8 mouse cellular contexts compared by ENCODE assay signal in genomic region chr7:104199822-104200221, GRCm38 (mm10). TPM values are rescaled to one million over a fixed set of nuclear protein-coding genes. Genes with fewer than 3 reads are reported as not detected.
A peak's percentile ranks its signal among the peaks of the same experiment; 100 is the strongest.
DNase-seq lines count a peak whose midpoint lies in the region; ATAC-seq and TF ChIP-seq lines count a peak whose summit lies in the region.
"Had no signal": no experiment of that assay in that cellular context is flagged by ENCODE, and none has a peak within 500 bp of the region (broad histone marks: within the 10 kb centered on the region; RNA-seq: fewer than 3 reads in every experiment).

No protein-coding gene starts in this region.

- no peak overlapping the region for H3K27ac ChIP-seq in ES-E14 (ENCODE audit: insufficient read depth, low read depth, low read length, poor library complexity, severe bottlenecking)
- no peak overlapping the region for H3K27ac ChIP-seq in forebrain, embryonic 11.5 days (ENCODE audit: low read depth, low read length)
- H3K27ac ChIP-seq: limb, embryonic 12.5 days had no signal

- peak; percentile 76 for DNase-seq in ES-E14 (ENCODE audit: low read depth, low spot score)
- peak; percentile 79 for DNase-seq in adrenal gland, postnatal 10 days
- peak; percentile 79 for DNase-seq in forebrain, embryonic 11.5 days (ENCODE audit: low spot score)
- DNase-seq in heart, postnatal 36 days, result peak; percentile 73 to 74
- DNase-seq in layer of hippocampus, adult 9-10 months (ENCODE audit: low spot score), result peak; percentile 9
- peak; percentile 60 to 77 for DNase-seq in lung, postnatal 4 days
- DNase-seq in spleen, postnatal 14 days (ENCODE audit: low spot score in 2 of 2), result peak; percentile 24 to 55

- H3K27me3 ChIP-seq in forebrain, embryonic 11.5 days (ENCODE audit: control insufficient read depth, insufficient read depth, low read length), result no peaks in the 10 kb centered on the region
- H3K27me3 ChIP-seq: limb, embryonic 12.5 days had no signal

- in situ Hi-C loops in ES-E14 (cut with MboI; ENCODE audit: low sequenced_read_pairs in 2 of 2, unreplicated experiment in 2 of 2), result loop anchor here in 1 of 2 experiments (25.0 kb wide), 2 partner anchors 412 to 1612 kb away; partner anchors contain the start of genes Mrpl17, Olfr655, Olfr656 and Olfr657

- H3K36me3 ChIP-seq in ES-E14 (ENCODE audit: control insufficient read depth, insufficient read depth, low read length, poor library complexity, severe bottlenecking), result no peaks in the 10 kb centered on the region
- no peaks in the 10 kb centered on the region for H3K36me3 ChIP-seq in forebrain, embryonic 11.5 days (ENCODE audit: control insufficient read depth, insufficient read depth, low read length)
- H3K36me3 ChIP-seq: limb, embryonic 12.5 days had no signal

- H3K4me1 ChIP-seq in ES-E14 (ENCODE audit: control insufficient read depth in 2 of 2, insufficient read depth in 2 of 2, low read length in 2 of 2, poor library complexity in 1 of 2), result no peaks in the 10 kb centered on the region
- H3K4me1 ChIP-seq in forebrain, embryonic 11.5 days (replicated peaks; ENCODE audit: control insufficient read depth, insufficient read depth, low read length), result no peaks in the 10 kb centered on the region
- H3K4me1 ChIP-seq: limb, embryonic 12.5 days had no signal

- no peak overlapping the region for H3K9ac ChIP-seq in ES-E14 (ENCODE audit: insufficient read depth, low read depth, low read length, poor library complexity, severe bottlenecking)
- H3K9ac ChIP-seq in forebrain, embryonic 11.5 days (ENCODE audit: low read length), result no peak overlapping the region
- H3K9ac ChIP-seq: limb, embryonic 12.5 days had no signal

- 7% methylated on average over 5 of the region's 5 CpGs for WGBS in forebrain, embryonic 11.5 days

- H3K4me3 ChIP-seq in ES-E14 (ENCODE audit: insufficient read depth in 1 of 2, low read depth in 1 of 2, low read length in 2 of 2, poor library complexity in 1 of 2, severe bottlenecking in 1 of 2), result no peak overlapping the region
- no peak overlapping the region for H3K4me3 ChIP-seq in forebrain, embryonic 11.5 days (ENCODE audit: low read depth, low read length)
- H3K4me3 ChIP-seq: limb, embryonic 12.5 days had no signal

- no peak overlapping the region for H3K4me2 ChIP-seq in forebrain, embryonic 11.5 days (ENCODE audit: low read depth, low read length, severe bottlenecking)
- H3K4me2 ChIP-seq: limb, embryonic 12.5 days had no signal

- H3K9me3 ChIP-seq in ES-E14 (ENCODE audit: control insufficient read depth, insufficient read depth, low read depth, low read length), result no peaks in the 10 kb centered on the region
- no peaks in the 10 kb centered on the region for H3K9me3 ChIP-seq in forebrain, embryonic 11.5 days (ENCODE audit: control insufficient read depth, low read length)
- H3K9me3 ChIP-seq: limb, embryonic 12.5 days had no signal

- ATAC-seq in forebrain, embryonic 11.5 days (replicated peaks; ENCODE audit: low FRiP score), result peak; percentile 78

- intact Hi-C loops in heart, postnatal 36 days (cut with DNase I), result loop anchor here (1.0 to 5.0 kb wide), 2 partner anchors 31 to 402 kb away; partner anchors contain the start of gene Olfr655

TF ChIP-seq in ES-E14, 5 proteins besides CTCF, POLR2A, EP300 and RAD21:
- TF ChIP-seq ZNF384 (IDR thresholded peaks at IDR 0.05; ENCODE audit: low read depth, low read length) (no peak), HCFC1 (IDR thresholded peaks at IDR 0.05; ENCODE audit: borderline replicate concordance, insufficient read depth, low read length) (no peak), ZC3H11A (IDR thresholded peaks at IDR 0.05; ENCODE audit: borderline replicate concordance, low read depth, low read length) (peak; percentile 85; the same call in 1 of the 2 replicates)
TF ChIP-seq in ES-E14: peak in this region for 1.

RNA-seq across cellular contexts. Expression of gene Olfr649, which starts 4.0 kb away (rescaled TPM):
- total RNA-seq in ES-E14 (2012; rRNA removed), result not detected in 2 replicates
- not detected for total RNA-seq in adrenal gland, postnatal 10 days (2021)
- not detected in 2 replicates for polyA plus RNA-seq in forebrain, embryonic 11.5 days (2014; fragmentation: Nextera tagmentation; extraction: Ambion mirVana)
- total RNA-seq in heart, postnatal 36 days (2021), result not detected
- polyA plus RNA-seq: limb, embryonic 12.5 days had no signal

RNA-seq across cellular contexts. Expression of gene Olfr648, which starts 16.6 kb away (rescaled TPM):
- total RNA-seq in ES-E14 (2012; rRNA removed), result 0.04 and 0.05 TPM in 2 replicates
- not detected for total RNA-seq in adrenal gland, postnatal 10 days (2021)
- polyA plus RNA-seq in forebrain, embryonic 11.5 days (2014; fragmentation: Nextera tagmentation; extraction: Ambion mirVana), result 0.27 and 0.40 TPM in 2 replicates
- not detected for total RNA-seq in heart, postnatal 36 days (2021)

RNA-seq across cellular contexts. Expression of gene Trim6, which starts 18.8 kb away (rescaled TPM):
- 73.9 and 86.1 TPM in 2 replicates for total RNA-seq in ES-E14 (2012; rRNA removed)
- 1 to 10 TPM in 1 of 2 experiments, under 1 TPM in 1; 0.33 to 1.7 TPM for total RNA-seq in adrenal gland, postnatal 10 days (2021)
- 2.7 and 3.3 TPM in 2 replicates for polyA plus RNA-seq in forebrain, embryonic 11.5 days (2014; fragmentation: Nextera tagmentation; extraction: Ambion mirVana)
- under 1 TPM; 0.14 to 0.89 TPM for total RNA-seq in heart, postnatal 36 days (2021)

RNA-seq across cellular contexts. Expression of gene Olfm5, which starts 35.2 kb away (rescaled TPM):
- not detected in 2 replicates for total RNA-seq in ES-E14 (2012; rRNA removed)
- not detected for total RNA-seq in adrenal gland, postnatal 10 days (2021)
- not detected in 2 replicates for polyA plus RNA-seq in forebrain, embryonic 11.5 days (2014; fragmentation: Nextera tagmentation; extraction: Ambion mirVana)
- total RNA-seq in heart, postnatal 36 days (2021), result not detected
- polyA plus RNA-seq: limb, embryonic 12.5 days had no signal

RNA-seq across cellular contexts. Expression of gene Trim34a, which starts 44.4 kb away (rescaled TPM):
- total RNA-seq in ES-E14 (2012; rRNA removed), result 1.3 and 1.6 TPM in 2 replicates
- total RNA-seq in adrenal gland, postnatal 10 days (2021), result 1 to 10 TPM; 5.4 to 8.3 TPM
- 0.64 and 1.1 TPM in 2 replicates for polyA plus RNA-seq in forebrain, embryonic 11.5 days (2014; fragmentation: Nextera tagmentation; extraction: Ambion mirVana)
- 1 to 10 TPM; 4.0 to 6.1 TPM for total RNA-seq in heart, postnatal 36 days (2021)

Comparison
In these comparisons a context has a peak if more than half of its experiments do, and no peak if none do; other contexts are left out.
1. DNase-seq: peak in every context shown above with its lines; median percentile 79 in adrenal gland, postnatal 10 days; 79 in forebrain, embryonic 11.5 days; 76 in ES-E14; 74 in heart, postnatal 36 days; 68 in lung, postnatal 4 days; 40 in spleen, postnatal 14 days; 9 in layer of hippocampus, adult 9-10 months.
2. RNA of gene Trim6, which starts 18.8 kb away (total RNA-seq): 73.9 to 86.1 TPM in ES-E14; 0.33 to 1.7 TPM in adrenal gland, postnatal 10 days and 0.14 to 0.89 TPM in heart, postnatal 36 days; every median in the first group is over 10 times any median in the second.